Mouse (Mus musculus): Measurements from ENCODE around the gene Gdf1. TPM values are rescaled to one million over a fixed set of nuclear protein-coding genes. Genes with fewer than 3 reads are reported as not detected.

The Gdf1 gene
- total RNA-seq, 2 experiments from 2014 or later, result 12.1 to 14.4 TPM

- no peak for DNase-seq (ENCODE audit: low spot score in 2 of 2)
- TF ChIP-seq CTCF (conservative IDR thresholded peaks at IDR 0.05), result no peak
- Histone ChIP-seq H3K27ac (no peak overlapping the region), H3K4me3 (no peak overlapping the region)
Measured at GRCm38 (mm10) chr8:70356111-70356510, 26.5 kb downstream of the Gdf1 start.

GRCm38 (mm10) chr8:70359411-70359810, 29.8 kb downstream of the Gdf1 start:
- TF ChIP-seq CTCF (conservative IDR thresholded peaks at IDR 0.05), result no peak
- H3K27ac ChIP-seq, result no peak overlapping the region
- DNase-seq (ENCODE audit: low spot score in 2 of 2), result no peak
- H3K4me3 ChIP-seq, result no peak overlapping the region

GRCm38 (mm10) chr8:70360769-70361168, 31.2 kb downstream of the Gdf1 start:
- Histone ChIP-seq H3K4me3 (no peak overlapping the region), H3K27ac (no peak overlapping the region)
- peak; percentile 64 for TF ChIP-seq CTCF (conservative IDR thresholded peaks at IDR 0.05)
- DNase-seq (ENCODE audit: low spot score in 2 of 2), result no peak

GRCm38 (mm10) chr8:70361484-70362032, 31.9 kb downstream of the Gdf1 start:
- no peak for DNase-seq (ENCODE audit: low spot score in 2 of 2)
- H3K4me3 ChIP-seq, result no peak overlapping the region
- H3K27ac ChIP-seq, result no peak overlapping the region
- no peak for TF ChIP-seq CTCF (conservative IDR thresholded peaks at IDR 0.05)

- TF ChIP-seq CTCF (conservative IDR thresholded peaks at IDR 0.05), result no peak
- no peak overlapping the region for H3K4me3 ChIP-seq
- no peak for DNase-seq (ENCODE audit: low spot score in 2 of 2)
- no peak overlapping the region for H3K27ac ChIP-seq
Measured at GRCm38 (mm10) chr8:70364066-70364465, 34.4 kb downstream of the Gdf1 start.

- no peak for DNase-seq (ENCODE audit: low spot score in 2 of 2)
- Histone ChIP-seq H3K27ac (no peak overlapping the region), H3K4me3 (no peak overlapping the region)
- TF ChIP-seq CTCF (conservative IDR thresholded peaks at IDR 0.05), result no peak
Measured at GRCm38 (mm10) chr8:70366588-70366987, 37.0 kb downstream of the Gdf1 start.

GRCm38 (mm10) chr8:70370476-70370875, 40.9 kb downstream of the Gdf1 start:
- Histone ChIP-seq H3K27ac (no peak overlapping the region), H3K4me3 (no peak overlapping the region)
- TF ChIP-seq CTCF (conservative IDR thresholded peaks at IDR 0.05), result no peak
- DNase-seq (ENCODE audit: low spot score in 2 of 2), result no peak

- DNase-seq (ENCODE audit: low spot score in 2 of 2), result no peak
- no peak overlapping the region for H3K27ac ChIP-seq
- TF ChIP-seq CTCF (conservative IDR thresholded peaks at IDR 0.05), result no peak
- H3K4me3 ChIP-seq, result no peak overlapping the region
Measured at GRCm38 (mm10) chr8:70371951-70372350, 42.3 kb downstream of the Gdf1 start.

- no peak within 1 kb of the TSS for H3K27ac ChIP-seq
- no peak for DNase-seq (ENCODE audit: low spot score in 2 of 2)
- no peak for TF ChIP-seq CTCF (conservative IDR thresholded peaks at IDR 0.05)
- H3K4me3 ChIP-seq, result peak within 1 kb of the TSS; percentile 22; the same call in 1 of the 2 replicates
Measured at GRCm38 (mm10) chr8:70373397-70374317, 44.0 kb downstream of the Gdf1 start, which contains the start of gene Comp. TSS of gene Comp (plus strand) at chr8:70373558.

- peak in 1 of 2 experiments; percentile 47 for DNase-seq (ENCODE audit: low spot score in 2 of 2)
- Histone ChIP-seq H3K4me3 (peak overlapping the region; percentile 22; the same call in 1 of the 2 replicates), H3K27ac (no peak overlapping the region)
- TF ChIP-seq CTCF (conservative IDR thresholded peaks at IDR 0.05), result no peak
Measured at GRCm38 (mm10) chr8:70374318-70374927, 44.8 kb downstream of the Gdf1 start.

GRCm38 (mm10) chr8:70375212-70375859, 45.7 kb downstream of the Gdf1 start:
- Histone ChIP-seq H3K27ac (no peak overlapping the region), H3K4me3 (no peak overlapping the region)
- no peak for DNase-seq (ENCODE audit: low spot score in 2 of 2)
- TF ChIP-seq CTCF (conservative IDR thresholded peaks at IDR 0.05), result no peak

- Histone ChIP-seq H3K4me3 (no peak overlapping the region), H3K27ac (no peak overlapping the region)
- no peak for DNase-seq (ENCODE audit: low spot score in 2 of 2)
- no peak for TF ChIP-seq CTCF (conservative IDR thresholded peaks at IDR 0.05)
Measured at GRCm38 (mm10) chr8:70376275-70376741, 46.7 kb downstream of the Gdf1 start.

- Histone ChIP-seq H3K4me3 (no peak overlapping the region), H3K27ac (no peak overlapping the region)
- DNase-seq (ENCODE audit: low spot score in 2 of 2), result no peak
- TF ChIP-seq CTCF (conservative IDR thresholded peaks at IDR 0.05), result peak; percentile 39
Measured at GRCm38 (mm10) chr8:70377049-70377448, 47.4 kb downstream of the Gdf1 start.
